Mouse (Mus musculus): ENCODE measurements around the gene Pabpc1l. TPM values are rescaled to one million over a fixed set of nuclear protein-coding genes. Genes with fewer than 3 reads are reported as not detected.

The Pabpc1l gene
- polyA plus RNA-seq, 1 experiment, result 2.5 TPM

DNA sequence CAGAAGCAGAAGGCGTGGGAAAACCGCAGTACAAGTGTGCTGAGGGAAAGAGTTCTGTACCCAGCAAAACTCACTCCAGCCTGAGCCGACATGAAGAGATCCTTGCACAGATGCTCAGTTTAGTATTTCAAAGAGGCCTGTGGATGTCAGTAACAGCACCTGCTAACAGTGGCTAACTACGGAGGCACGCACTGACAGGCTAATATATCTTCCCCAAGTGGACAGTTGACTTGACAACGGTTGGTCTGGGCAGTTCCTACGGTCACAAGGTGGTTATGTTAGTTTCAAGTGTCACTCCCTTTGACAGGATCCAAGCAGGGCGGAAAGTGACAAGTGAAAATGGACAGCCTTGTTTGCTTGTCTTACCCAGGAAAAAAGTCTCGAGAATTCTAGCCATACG, 56.9 kb downstream of the Pabpc1l start:
- TF ChIP-seq POLR2A (IDR thresholded peaks at IDR 0.05; ENCODE audit: insufficient read depth, low read length) (no peak), CTCF (IDR thresholded peaks at IDR 0.05; ENCODE audit: low read depth, low read length) (no peak), EP300 (IDR thresholded peaks at IDR 0.05; ENCODE audit: insufficient read depth, low read depth, low read length) (no peak)
- Histone ChIP-seq H3K27ac (ENCODE audit: insufficient read depth, low read length) (no peak overlapping the region), H3K9me3 (replicated peaks; ENCODE audit: control insufficient read depth, insufficient read depth, low read length, poor library complexity, severe bottlenecking) (no peaks in the 10 kb centered on the region), H3K4me3 (ENCODE audit: low read depth, low read length) (no peak overlapping the region), H3K4me1 (ENCODE audit: control insufficient read depth, insufficient read depth, low read length) (no peaks in the 10 kb centered on the region), H3K9ac (ENCODE audit: low read depth, poor library complexity, severe bottlenecking) (no peak overlapping the region), H3K36me3 (ENCODE audit: control insufficient read depth, insufficient read depth, low read length, poor library complexity, severe bottlenecking) (peaks cover 29% of the 10 kb centered on the region), H3K27me3 (ENCODE audit: control insufficient read depth, insufficient read depth, low read length, poor library complexity, severe bottlenecking) (no peaks in the 10 kb centered on the region)

DNA sequence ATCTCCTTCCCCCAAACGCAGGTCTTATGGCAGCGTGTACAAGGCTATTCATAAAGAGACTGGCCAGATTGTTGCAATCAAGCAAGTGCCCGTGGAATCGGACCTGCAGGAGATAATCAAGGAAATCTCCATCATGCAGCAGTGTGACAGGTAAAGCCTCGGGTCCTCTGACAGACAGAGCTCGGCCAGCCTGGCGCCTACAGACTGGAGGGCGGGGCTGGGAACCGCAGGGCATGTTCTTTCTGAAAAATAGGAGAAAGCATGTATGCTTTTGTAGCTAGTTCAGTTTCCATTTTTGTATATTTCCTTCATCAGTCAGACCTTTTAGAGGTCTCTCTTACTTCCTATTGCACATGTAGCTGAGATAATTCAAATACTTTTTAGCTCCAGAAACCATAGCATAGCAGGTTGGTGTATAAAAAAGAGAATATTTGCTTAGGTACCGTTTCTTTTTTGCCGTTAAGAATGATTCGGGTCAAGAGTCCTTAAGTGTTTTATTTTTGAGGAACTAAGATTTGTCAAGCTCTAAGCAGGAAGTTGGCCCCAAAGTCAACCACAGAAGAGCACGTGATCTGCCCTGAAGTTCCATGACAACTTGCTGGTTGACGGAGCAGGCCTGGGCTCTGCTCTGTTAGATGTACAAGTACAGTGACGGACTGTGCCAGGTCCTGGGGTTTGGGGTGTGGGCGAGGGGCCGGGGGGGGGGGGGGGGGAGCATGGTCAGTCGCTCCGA, 58.5 kb downstream of the Pabpc1l start:
- H3K9ac ChIP-seq (ENCODE audit: low read depth, poor library complexity, severe bottlenecking), result no peak overlapping the region
- no peak overlapping the region for H3K4me3 ChIP-seq (ENCODE audit: low read depth, low read length)
- no peak overlapping the region for H3K27ac ChIP-seq (ENCODE audit: insufficient read depth, low read length)
- peaks cover 31% of the 10 kb centered on the region for H3K36me3 ChIP-seq (ENCODE audit: control insufficient read depth, insufficient read depth, low read length, poor library complexity, severe bottlenecking)
- no peaks in the 10 kb centered on the region for H3K4me1 ChIP-seq (ENCODE audit: control insufficient read depth, insufficient read depth, low read length)
- H3K27me3 ChIP-seq (ENCODE audit: control insufficient read depth, insufficient read depth, low read length, poor library complexity, severe bottlenecking), result no peaks in the 10 kb centered on the region
- no peak for TF ChIP-seq POLR2A (IDR thresholded peaks at IDR 0.05; ENCODE audit: insufficient read depth, low read length)
- TF ChIP-seq EP300 (IDR thresholded peaks at IDR 0.05; ENCODE audit: insufficient read depth, low read depth, low read length), result no peak
- TF ChIP-seq CTCF (IDR thresholded peaks at IDR 0.05; ENCODE audit: low read depth, low read length), result no peak
- no peaks in the 10 kb centered on the region for H3K9me3 ChIP-seq (replicated peaks; ENCODE audit: control insufficient read depth, insufficient read depth, low read length, poor library complexity, severe bottlenecking)

DNA sequence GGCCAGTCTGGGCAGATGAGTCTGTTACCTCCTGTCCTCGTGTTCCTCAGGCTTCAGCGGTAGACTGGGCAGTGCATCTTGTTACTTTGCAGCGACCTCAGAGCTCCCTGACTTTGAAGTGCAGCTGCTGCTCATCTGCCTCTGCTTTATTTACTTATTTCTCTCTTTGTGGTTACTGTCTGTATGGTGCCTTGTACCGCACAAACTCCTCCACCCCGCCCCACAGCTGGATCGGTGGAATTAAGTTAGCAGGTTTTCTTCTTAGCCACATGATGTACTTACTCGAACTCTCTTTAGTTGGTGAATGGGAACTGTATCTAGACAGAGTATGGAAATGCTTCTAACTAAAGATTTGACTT, 59.1 kb downstream of the Pabpc1l start:
- Histone ChIP-seq H3K27ac (ENCODE audit: insufficient read depth, low read length) (no peak overlapping the region), H3K9ac (ENCODE audit: low read depth, poor library complexity, severe bottlenecking) (no peak overlapping the region), H3K9me3 (replicated peaks; ENCODE audit: control insufficient read depth, insufficient read depth, low read length, poor library complexity, severe bottlenecking) (no peaks in the 10 kb centered on the region), H3K4me3 (ENCODE audit: low read depth, low read length) (no peak overlapping the region), H3K36me3 (ENCODE audit: control insufficient read depth, insufficient read depth, low read length, poor library complexity, severe bottlenecking) (peaks cover 31% of the 10 kb centered on the region), H3K4me1 (ENCODE audit: control insufficient read depth, insufficient read depth, low read length) (no peaks in the 10 kb centered on the region), H3K27me3 (ENCODE audit: control insufficient read depth, insufficient read depth, low read length, poor library complexity, severe bottlenecking) (no peaks in the 10 kb centered on the region)
- TF ChIP-seq EP300 (IDR thresholded peaks at IDR 0.05; ENCODE audit: insufficient read depth, low read depth, low read length) (no peak), POLR2A (IDR thresholded peaks at IDR 0.05; ENCODE audit: insufficient read depth, low read length) (no peak), CTCF (IDR thresholded peaks at IDR 0.05; ENCODE audit: low read depth, low read length) (no peak)

DNA sequence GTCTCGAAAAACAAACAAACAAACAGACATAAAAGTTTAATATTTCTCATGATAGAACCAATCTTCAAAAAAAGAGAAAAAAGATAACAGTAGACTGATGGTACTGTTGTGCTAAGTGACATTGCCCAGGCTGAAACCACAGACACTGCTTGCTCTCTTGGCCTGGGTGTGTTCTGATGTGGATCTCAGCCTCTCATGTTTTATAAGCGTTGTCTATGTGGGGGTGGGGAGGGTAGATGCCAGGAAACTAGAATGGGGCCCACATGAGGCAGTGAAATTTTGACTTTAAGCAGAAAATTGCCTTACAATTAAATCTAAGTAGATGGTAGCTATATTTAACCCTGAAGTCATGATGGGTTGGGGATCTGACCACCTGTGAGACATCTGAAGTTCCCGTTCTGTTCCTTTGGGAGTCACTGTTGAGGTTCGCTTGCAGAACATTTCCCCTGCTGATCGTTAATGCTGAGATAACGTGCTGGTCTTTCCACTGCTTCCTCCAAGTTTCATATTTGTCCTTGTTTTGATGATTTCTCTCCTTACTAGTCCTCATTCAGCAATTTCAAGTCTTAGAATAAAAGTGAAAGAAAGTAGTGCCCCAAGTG, 62.3 kb downstream of the Pabpc1l start:
- no peaks in the 10 kb centered on the region for H3K9me3 ChIP-seq (replicated peaks; ENCODE audit: control insufficient read depth, insufficient read depth, low read length, poor library complexity, severe bottlenecking)
- peaks cover 14% of the 10 kb centered on the region for H3K36me3 ChIP-seq (ENCODE audit: control insufficient read depth, insufficient read depth, low read length, poor library complexity, severe bottlenecking)
- H3K4me1 ChIP-seq (ENCODE audit: control insufficient read depth, insufficient read depth, low read length), result no peaks in the 10 kb centered on the region
- H3K27me3 ChIP-seq (ENCODE audit: control insufficient read depth, insufficient read depth, low read length, poor library complexity, severe bottlenecking), result no peaks in the 10 kb centered on the region
- H3K4me3 ChIP-seq (ENCODE audit: low read depth, low read length), result no peak overlapping the region
- H3K27ac ChIP-seq (ENCODE audit: insufficient read depth, low read length), result no peak overlapping the region
- TF ChIP-seq POLR2A (IDR thresholded peaks at IDR 0.05; ENCODE audit: insufficient read depth, low read length), result no peak
- TF ChIP-seq CTCF (IDR thresholded peaks at IDR 0.05; ENCODE audit: low read depth, low read length), result no peak
- TF ChIP-seq EP300 (IDR thresholded peaks at IDR 0.05; ENCODE audit: insufficient read depth, low read depth, low read length), result no peak
- H3K9ac ChIP-seq (ENCODE audit: low read depth, poor library complexity, severe bottlenecking), result no peak overlapping the region

DNA sequence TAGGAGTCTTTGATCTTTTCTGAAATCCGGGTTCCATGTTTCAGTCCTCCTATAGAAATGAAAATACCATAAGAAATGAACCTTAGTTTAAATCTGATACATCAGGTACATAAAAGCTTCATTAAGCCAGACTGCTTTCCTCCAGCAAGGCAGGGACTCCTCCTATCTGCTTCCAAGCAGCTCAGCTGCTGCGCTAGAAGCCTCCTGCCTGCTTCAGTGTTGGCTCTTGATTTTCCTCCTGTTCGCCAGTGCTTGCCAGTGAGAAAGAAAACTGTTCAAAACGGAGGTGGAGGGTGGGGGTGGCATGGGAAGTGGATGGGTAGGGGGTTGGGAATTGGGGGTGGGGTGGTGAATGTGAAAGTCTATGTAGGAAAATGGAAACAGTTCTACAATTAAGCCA, 64.3 kb downstream of the Pabpc1l start:
- Histone ChIP-seq H3K27ac (ENCODE audit: insufficient read depth, low read length) (no peak overlapping the region), H3K36me3 (ENCODE audit: control insufficient read depth, insufficient read depth, low read length, poor library complexity, severe bottlenecking) (peaks cover 13% of the 10 kb centered on the region)

DNA sequence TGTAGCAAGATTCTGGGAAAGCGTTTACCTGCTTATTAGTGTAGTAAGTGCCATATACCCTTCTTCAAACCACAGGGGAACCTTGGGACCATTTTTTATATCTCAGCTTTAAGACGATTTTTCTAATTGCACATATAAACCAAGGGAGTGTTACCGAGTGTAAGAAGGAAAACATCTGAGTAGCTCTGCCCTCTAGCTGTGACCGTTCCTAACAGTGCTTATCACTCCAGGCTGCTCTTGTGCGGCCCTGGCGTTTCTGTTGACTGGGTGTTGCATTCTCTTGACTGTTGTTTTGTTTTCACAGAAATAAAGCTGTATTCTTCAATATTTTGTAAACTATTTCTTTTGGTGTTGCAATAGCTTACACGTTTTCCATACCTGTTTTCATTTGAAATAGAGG, 68.9 kb downstream of the Pabpc1l start:
- Histone ChIP-seq H3K27me3 (ENCODE audit: control insufficient read depth, insufficient read depth, low read length, poor library complexity, severe bottlenecking) (no peaks in the 10 kb centered on the region), H3K4me3 (ENCODE audit: low read depth, low read length) (no peak overlapping the region), H3K36me3 (ENCODE audit: control insufficient read depth, insufficient read depth, low read length, poor library complexity, severe bottlenecking) (peaks cover 19% of the 10 kb centered on the region), H3K9me3 (replicated peaks; ENCODE audit: control insufficient read depth, insufficient read depth, low read length, poor library complexity, severe bottlenecking) (no peaks in the 10 kb centered on the region), H3K27ac (ENCODE audit: insufficient read depth, low read length) (no peak overlapping the region), H3K4me1 (ENCODE audit: control insufficient read depth, insufficient read depth, low read length) (no peaks in the 10 kb centered on the region), H3K9ac (ENCODE audit: low read depth, poor library complexity, severe bottlenecking) (no peak overlapping the region)
- TF ChIP-seq EP300 (IDR thresholded peaks at IDR 0.05; ENCODE audit: insufficient read depth, low read depth, low read length), result no peak
- peak; percentile 21 for TF ChIP-seq CTCF (IDR thresholded peaks at IDR 0.05; ENCODE audit: low read depth, low read length)

More for the DNA sequence above, 64.3 kb downstream of the Pabpc1l start:
- Histone ChIP-seq H3K27me3 (ENCODE audit: control insufficient read depth, insufficient read depth, low read length, poor library complexity, severe bottlenecking) (no peaks in the 10 kb centered on the region), H3K4me3 (ENCODE audit: low read depth, low read length) (no peak overlapping the region), H3K9ac (ENCODE audit: low read depth, poor library complexity, severe bottlenecking) (no peak overlapping the region), H3K4me1 (ENCODE audit: control insufficient read depth, insufficient read depth, low read length) (no peaks in the 10 kb centered on the region), H3K9me3 (replicated peaks; ENCODE audit: control insufficient read depth, insufficient read depth, low read length, poor library complexity, severe bottlenecking) (no peaks in the 10 kb centered on the region)
- no peak for TF ChIP-seq CTCF (IDR thresholded peaks at IDR 0.05; ENCODE audit: low read depth, low read length)
- TF ChIP-seq EP300 (IDR thresholded peaks at IDR 0.05; ENCODE audit: insufficient read depth, low read depth, low read length), result no peak
- no peak for TF ChIP-seq POLR2A (IDR thresholded peaks at IDR 0.05; ENCODE audit: insufficient read depth, low read length)

All from ES-Bruce4 (cell line).